Mouse (Mus musculus) limb, embryonic 14.5 days (tissue): ENCODE data around the gene Otos. TPM values are rescaled to one million over a fixed set of nuclear protein-coding genes. Genes with fewer than 3 reads are reported as not detected.

ENCODE experiments used
- ATAC-seq: fragments of 200-750 bp; cut with Nextera tagmentation; 2 replicates; pipeline ENCODE4 v1.8.0; 2017; ENCODE audit warnings: low read depth, moderate number of reproducible peaks, moderate TSS enrichment; ENCODE audit not compliant: low FRiP score
- DNase-seq: peaks from one replicate; pipeline ENCODE4 v3.0.0-alpha.2; 2015; ENCODE audit warnings: low spot score
- H3K27ac ChIP-seq: fragments of 300-500 bp; sonication (generic); replicated peaks from 2 replicates; pipeline ENCODE4 v1.5.1; 2014; ENCODE audit warnings: low read depth, mild to moderate bottlenecking, low read length, moderate library complexity, mixed read lengths
- H3K27me3 ChIP-seq: fragments of 300-500 bp; sonication (generic); 2 replicates; pipeline ENCODE4 v1.6.1; 2014; ENCODE audit warnings: low read length, mixed read lengths; ENCODE audit not compliant: control insufficient read depth, insufficient read depth
- H3K36me3 ChIP-seq: fragments of 300-500 bp; sonication (generic); 2 replicates; pipeline ENCODE4 v1.6.1; 2014; ENCODE audit warnings: mild to moderate bottlenecking, low read length, moderate library complexity, mixed read lengths; ENCODE audit not compliant: control insufficient read depth, insufficient read depth
- H3K4me1 ChIP-seq: fragments of 300-500 bp; sonication (generic); 2 replicates; pipeline ENCODE4 v1.6.1; 2014; ENCODE audit warnings: antibody characterized with exemption, low read length, mixed read lengths; ENCODE audit not compliant: control insufficient read depth, insufficient read depth
- H3K4me2 ChIP-seq: fragments of 300-500 bp; sonication (generic); replicated peaks from 2 replicates; pipeline ENCODE4 v1.6.1; 2014; ENCODE audit warnings: low read depth, mild to moderate bottlenecking, low read length, moderate library complexity; ENCODE audit not compliant: severe bottlenecking
- H3K4me3 ChIP-seq: fragments of 300-500 bp; sonication (generic); replicated peaks from 2 replicates; pipeline ENCODE4 v1.5.1; 2014; ENCODE audit warnings: low read length
- H3K9ac ChIP-seq: fragments of 300-500 bp; sonication (generic); 2 replicates; pipeline ENCODE4 v1.6.1; 2014; ENCODE audit warnings: mild to moderate bottlenecking, low read depth, low read length, moderate library complexity; ENCODE audit not compliant: severe bottlenecking
- H3K9me3 ChIP-seq: fragments of 300-500 bp; sonication (generic); 2 replicates; pipeline ENCODE4 v1.6.1; 2016; ENCODE audit warnings: low read length; ENCODE audit not compliant: control insufficient read depth
- POLR2A ChIP-seq: fragments of 200-500 bp; IDR thresholded peaks from 2 replicates; pipeline ENCODE4 v1.8.0; 2012; ENCODE audit warnings: inconsistent platforms, mild to moderate bottlenecking, moderate library complexity, borderline replicate concordance; ENCODE audit not compliant: insufficient read depth, insufficient read length; ENCODE audit errors: extremely low read depth
- WGBS: fragments of 180-500 bp; shearing (Covaris S2); extraction: QIAGEN DNeasy Blood & Tissue Kit; methylation state at CpG from one replicate; pipeline ENCODE4 v1.1.7; 2014; 5-methylcytosine and 5-hydroxymethylcytosine counted together
- polyA plus RNA-seq, 2 experiments: library from polyadenylated mRNA; depleted of rRNA in 1 of 2; stranded (reverse) in 1 of 2; unstranded in 1 of 2; fragments of >200 nt; fragmentation: Nextera tagmentation in 1 of 2; extraction: Ambion mirVana in 1 of 2; gene quantifications; 2 replicates each; pipeline versions ENCODE4 v1.2.1 to v1.2.3; 2012 to 2014

The Otos gene
- 0.19 TPM in 1 of 2 replicates, not detected in the other for polyA plus RNA-seq (2012; rRNA removed)
- not detected in 2 replicates for polyA plus RNA-seq (2014; fragmentation: Nextera tagmentation; extraction: Ambion mirVana)

DNA sequence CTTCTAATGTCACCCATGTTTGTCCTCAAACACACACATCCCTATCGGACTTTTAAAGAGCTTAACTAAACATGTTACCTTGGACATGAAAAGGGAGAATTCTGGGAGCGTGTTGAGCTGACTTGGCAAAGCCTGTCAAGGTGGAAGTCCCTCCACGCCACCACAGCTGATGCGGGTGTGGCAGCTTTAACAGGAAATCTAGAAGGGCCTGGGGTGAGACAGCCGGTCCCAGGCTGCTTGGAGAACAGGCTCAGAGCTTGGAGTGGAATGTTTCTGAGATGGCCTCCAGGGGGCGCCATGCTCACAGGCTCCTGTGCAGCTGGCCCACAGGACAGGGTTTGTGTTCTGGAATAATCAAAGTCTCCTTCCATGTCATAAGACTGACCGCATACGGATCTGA lies at the start of gene Otos:
Otos (minus strand) TSS at position 169 of the 400 bp plus-strand sequence.
- Histone ChIP-seq H3K4me3 (no peak within 1 kb of the TSS), H3K27ac (no peak within 1 kb of the TSS), H3K4me2 (no peak within 1 kb of the TSS), H3K36me3 (no peaks in the 10 kb centered on the region), H3K9me3 (no peaks in the 10 kb centered on the region), H3K27me3 (no peaks in the 10 kb centered on the region), H3K4me1 (no peaks in the 10 kb centered on the region; the same call in 1 of the 2 replicates), H3K9ac (no peak within 1 kb of the TSS)
- no peak for TF ChIP-seq POLR2A
- ATAC-seq (peak; percentile 83), DNase-seq (peak; percentile 78)
- 28% methylated on average over 8 of the region's 8 CpGs for WGBS

DNA sequence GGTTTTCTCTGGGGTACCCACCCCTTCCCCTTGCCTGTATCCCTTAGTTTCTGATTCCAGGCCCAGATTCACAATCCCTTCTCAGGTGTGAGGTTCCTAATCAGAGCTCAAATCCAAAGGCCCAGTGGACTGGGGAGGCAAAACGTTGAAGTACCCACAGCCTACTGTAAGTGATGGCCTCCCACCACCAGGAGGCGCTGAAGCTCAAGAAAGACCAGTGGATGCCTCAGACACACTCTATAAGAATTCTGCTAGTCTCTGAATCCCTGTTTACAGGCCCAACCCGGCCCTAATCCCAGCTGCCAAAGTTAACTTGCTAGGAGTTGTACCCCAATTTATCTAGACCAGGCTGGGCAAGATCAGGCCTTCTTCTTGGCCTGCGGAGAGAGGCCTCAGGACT lies 48.2 kb upstream of the Otos start:
- Histone ChIP-seq H3K4me1 (peaks cover 7% of the 10 kb centered on the region), H3K9ac (no peak overlapping the region), H3K27me3 (no peaks in the 10 kb centered on the region), H3K36me3 (no peaks in the 10 kb centered on the region), H3K9me3 (no peaks in the 10 kb centered on the region), H3K4me3 (no peak overlapping the region), H3K27ac (no peak overlapping the region), H3K4me2 (no peak overlapping the region)
- TF ChIP-seq POLR2A = no peak
- 28% methylated on average over 4 of the region's 4 CpGs for WGBS
- DNase-seq (peak; percentile 66), ATAC-seq (no peak; the same call in 1 of the 2 replicates)

DNA sequence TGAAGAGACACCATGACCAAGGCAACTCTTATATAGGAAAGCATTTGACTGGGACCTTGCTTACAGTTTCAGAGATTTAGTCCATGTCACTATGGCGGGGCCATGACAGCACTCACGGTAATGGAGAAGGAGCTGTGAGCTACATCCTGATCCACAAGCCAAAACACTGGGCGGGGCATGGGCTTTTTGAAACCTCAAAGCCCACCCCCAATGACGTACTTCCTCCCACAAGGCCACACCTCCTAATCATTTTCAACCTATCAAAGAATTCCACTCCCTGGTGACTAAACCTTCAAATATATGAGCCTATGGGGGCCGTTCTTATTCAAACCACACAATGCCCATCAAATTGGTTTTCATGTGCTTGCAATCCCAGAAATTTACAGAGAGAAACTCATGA lies 47.1 kb upstream of the Otos start:
- no peak for DNase-seq
- no peaks in the 10 kb centered on the region for H3K36me3 ChIP-seq
- no peak for ATAC-seq
- H3K4me1 ChIP-seq = peaks cover 7% of the 10 kb centered on the region
- H3K27me3 ChIP-seq = no peaks in the 10 kb centered on the region
- no peak overlapping the region for H3K27ac ChIP-seq
- no peak overlapping the region for H3K4me2 ChIP-seq
- no peak overlapping the region for H3K4me3 ChIP-seq
- no peak for TF ChIP-seq POLR2A
- H3K9me3 ChIP-seq = no peaks in the 10 kb centered on the region
- 87% methylated on average over 5 of the region's 5 CpGs for WGBS
- H3K9ac ChIP-seq = no peak overlapping the region

DNA sequence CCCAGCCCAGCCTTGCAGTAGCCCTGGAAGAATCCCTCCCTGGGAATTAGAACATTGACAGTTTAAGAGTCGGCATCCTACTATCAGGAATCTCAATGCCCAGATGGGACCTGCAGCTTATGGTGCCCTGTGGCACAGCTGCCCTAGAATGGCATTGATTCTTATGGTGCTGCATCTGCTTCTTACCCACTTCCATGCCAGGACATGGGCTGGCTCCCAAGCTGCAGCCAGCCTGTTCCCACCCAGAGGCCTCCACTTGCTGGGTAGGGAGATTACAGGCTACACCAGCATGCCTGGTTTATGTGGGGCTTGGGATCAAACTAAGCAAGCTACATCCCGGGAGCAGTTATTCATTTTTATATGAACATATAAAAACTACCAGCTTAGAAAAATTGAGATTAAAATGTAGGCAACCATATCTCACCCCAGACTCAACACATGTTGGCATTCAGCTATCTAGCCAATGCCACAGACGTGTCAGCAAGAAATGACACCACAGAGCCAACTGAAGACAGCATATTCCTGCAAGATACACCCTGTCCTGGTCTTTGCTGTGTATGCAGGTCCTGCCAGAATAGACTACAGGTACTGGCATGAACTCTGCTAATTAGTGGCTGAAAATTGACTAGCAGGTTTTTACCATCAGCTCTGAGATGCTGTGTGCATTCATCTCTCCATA lies 42.7 kb upstream of the Otos start:
- 55% methylated on average over 3 of the region's 3 CpGs for WGBS
- H3K36me3 ChIP-seq = no peaks in the 10 kb centered on the region
- no peaks in the 10 kb centered on the region for H3K9me3 ChIP-seq
- TF ChIP-seq POLR2A = no peak
- peaks cover 9% of the 10 kb centered on the region for H3K4me1 ChIP-seq
- H3K27me3 ChIP-seq = no peaks in the 10 kb centered on the region
- no peak for ATAC-seq
- H3K27ac ChIP-seq = no peak overlapping the region
- DNase-seq = no peak
- H3K9ac ChIP-seq = no peak overlapping the region
- H3K4me3 ChIP-seq = no peak overlapping the region
- no peak overlapping the region for H3K4me2 ChIP-seq

DNA sequence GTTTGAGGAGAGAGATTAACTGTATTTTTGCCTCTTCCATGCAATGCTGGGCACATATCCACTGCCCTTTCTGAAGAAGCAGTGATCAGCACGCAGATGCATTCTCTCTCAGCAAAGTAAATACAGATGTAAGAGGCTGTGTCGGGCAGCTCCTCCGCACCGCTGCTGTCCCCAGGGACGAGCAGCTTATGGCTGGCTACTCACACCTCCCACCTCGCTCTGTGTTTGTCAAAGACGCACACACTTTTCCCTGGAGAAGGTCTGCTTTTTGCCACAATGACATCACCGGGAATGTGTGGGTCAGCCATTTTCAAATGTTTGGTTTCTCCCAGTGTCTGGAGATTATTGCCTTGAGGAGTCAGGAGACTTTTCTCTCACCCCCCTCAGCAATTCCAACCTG lies 38.4 kb upstream of the Otos start:
- Histone ChIP-seq H3K9ac (no peak overlapping the region), H3K27ac (no peak overlapping the region), H3K4me1 (peaks cover 9% of the 10 kb centered on the region), H3K4me3 (no peak overlapping the region), H3K9me3 (no peaks in the 10 kb centered on the region), H3K36me3 (no peaks in the 10 kb centered on the region), H3K4me2 (peak overlapping the region; percentile 17; the same call in 1 of the 2 replicates), H3K27me3 (no peaks in the 10 kb centered on the region)
- no peak for DNase-seq
- WGBS = 20% methylated on average over 8 of the region's 8 CpGs
- peak; percentile 34; the same call in 1 of the 2 replicates for ATAC-seq
- TF ChIP-seq POLR2A = no peak
